Mouse (Mus musculus) large intestine, adult 2 months (tissue): ENCODE measurements at regions not wholly inside any gene's neighbourhood (a gene's known extent, or its start where the extent isn't known, plus 50 kb on each side); places are given as distances from the start of the nearest gene placed in this dataset.

ENCODE experiments used
- DNase-seq: peaks from one replicate; pipeline ENCODE4 v3.0.0-alpha.2; 2012; ENCODE audit warnings: low read depth, low spot score
- WGBS: fragments of 180-500 bp; shearing (Covaris S2); methylation state at CpG from one replicate; pipeline ENCODE4 v1.1.7; 2018; 5-methylcytosine and 5-hydroxymethylcytosine counted together

GRCm38 (mm10) chr4:31594089-31594488, 369.8 kb upstream of the Map3k7 start:
- 87% methylated on average over 1 of the region's 1 CpGs for WGBS
- no peak for DNase-seq

- WGBS: 16% methylated on average over 8 of the region's 8 CpGs
- peak; percentile 50 for DNase-seq
Measured at GRCm38 (mm10) chr4:31601536-31601935, 362.4 kb upstream of the Map3k7 start.

- WGBS: 94% methylated on average over 2 of the region's 2 CpGs
- no peak for DNase-seq
Measured at GRCm38 (mm10) chr4:31603776-31604175, 360.1 kb upstream of the Map3k7 start.

- 79% methylated on average over 8 of the region's 8 CpGs for WGBS
- no peak for DNase-seq
Measured at GRCm38 (mm10) chr4:31608811-31609210, 355.1 kb upstream of the Map3k7 start.

DNA sequence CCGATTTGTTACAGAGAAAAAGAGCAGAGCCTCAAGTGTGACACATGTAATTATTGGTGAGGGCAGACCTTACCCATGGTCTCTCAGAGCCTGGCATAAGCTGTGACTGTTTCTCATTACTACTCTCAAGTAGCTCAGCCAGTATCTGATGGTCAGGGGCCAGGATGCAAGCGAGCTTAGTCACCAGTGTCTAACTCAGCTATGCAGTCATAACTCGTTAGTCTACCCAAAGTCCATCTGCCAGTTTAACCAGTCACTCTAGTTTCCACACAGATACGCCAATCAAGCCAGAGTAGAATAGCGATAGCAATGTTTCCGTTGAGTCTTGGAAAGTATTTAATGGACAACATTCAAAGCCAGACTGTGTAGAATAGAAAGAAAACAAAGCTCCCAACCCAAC, 354.3 kb upstream of the Map3k7 start:
- WGBS: 77% methylated on average over 6 of the region's 6 CpGs

GRCm38 (mm10) chr4:31612147-31612824, 351.6 kb upstream of the Map3k7 start:
- WGBS: 76% methylated on average over 8 of the region's 8 CpGs

More for the DNA sequence above, 354.3 kb upstream of the Map3k7 start:
- no peak for DNase-seq

DNA sequence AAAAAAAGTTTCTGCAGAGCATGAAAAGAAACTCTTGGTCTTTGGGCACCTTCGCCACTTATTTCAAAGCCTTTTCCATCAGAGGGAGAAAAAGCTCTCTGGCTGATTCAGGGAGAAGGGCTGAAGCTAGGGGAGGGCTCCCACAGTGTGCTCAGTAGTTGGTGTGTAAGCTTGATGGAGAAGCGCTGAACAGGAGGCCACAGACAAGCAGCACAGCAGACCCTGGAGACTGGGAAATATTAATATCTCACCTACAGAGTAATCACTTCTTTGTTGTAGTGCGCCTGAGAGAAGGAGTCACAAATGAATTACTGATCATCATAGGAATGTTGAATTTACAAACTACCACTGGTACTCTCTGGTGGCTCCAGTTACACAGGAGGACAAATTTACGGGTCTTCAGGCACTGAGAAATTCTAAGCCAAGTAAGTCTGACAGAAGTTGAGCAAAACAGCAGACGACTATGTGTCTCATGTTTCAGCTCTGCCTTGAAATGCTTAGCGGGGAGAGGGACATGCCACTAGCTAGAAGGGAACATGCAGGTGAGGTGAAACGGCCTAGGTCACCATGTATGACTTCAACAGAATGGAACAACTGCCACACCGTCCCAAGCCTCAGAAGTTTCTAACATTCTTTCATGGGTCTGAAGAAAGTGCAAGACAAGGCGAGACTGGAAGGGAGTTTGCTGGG, 350.9 kb upstream of the Map3k7 start:
- no peak for DNase-seq
- 90% methylated on average over 9 of the region's 9 CpGs for WGBS

More at GRCm38 (mm10) chr4:31612147-31612824, 351.6 kb upstream of the Map3k7 start:
- DNase-seq: no peak

- 78% methylated on average over 7 of the region's 7 CpGs for WGBS
- DNase-seq: no peak
Measured at GRCm38 (mm10) chr4:31617572-31617971, 346.3 kb upstream of the Map3k7 start.

DNA sequence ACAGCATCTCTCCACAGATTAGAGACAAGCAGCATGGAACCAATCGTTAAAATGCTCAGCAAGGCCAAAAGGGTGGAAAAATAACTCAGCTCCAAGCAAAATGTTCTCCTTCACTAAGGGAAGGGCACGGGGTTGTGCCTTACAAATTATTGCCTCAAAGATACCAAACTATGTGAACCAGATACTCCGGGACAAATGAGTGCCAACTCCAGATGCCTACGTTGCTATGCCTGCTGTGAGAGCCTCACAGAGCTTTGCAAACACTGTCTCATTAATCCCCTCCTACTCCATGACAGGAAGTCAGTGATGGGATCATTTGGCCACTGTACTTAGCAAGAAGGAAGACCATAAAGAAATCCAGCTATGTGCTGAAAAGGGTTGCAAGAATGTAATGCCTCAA, 345.9 kb upstream of the Map3k7 start:
- WGBS: 49% methylated on average over 4 of the region's 4 CpGs
- no peak for DNase-seq

- no peak for DNase-seq
- WGBS: 95% methylated on average over 2 of the region's 2 CpGs
Measured at GRCm38 (mm10) chr4:31621205-31621604, 342.7 kb upstream of the Map3k7 start.

- WGBS: 77% methylated on average over 3 of the region's 3 CpGs
- no peak for DNase-seq
Measured at GRCm38 (mm10) chr4:31627053-31627452, 336.8 kb upstream of the Map3k7 start.

GRCm38 (mm10) chr4:31627777-31628176, 336.1 kb upstream of the Map3k7 start:
- 93% methylated on average over 10 of the region's 10 CpGs for WGBS
- DNase-seq: no peak

DNA sequence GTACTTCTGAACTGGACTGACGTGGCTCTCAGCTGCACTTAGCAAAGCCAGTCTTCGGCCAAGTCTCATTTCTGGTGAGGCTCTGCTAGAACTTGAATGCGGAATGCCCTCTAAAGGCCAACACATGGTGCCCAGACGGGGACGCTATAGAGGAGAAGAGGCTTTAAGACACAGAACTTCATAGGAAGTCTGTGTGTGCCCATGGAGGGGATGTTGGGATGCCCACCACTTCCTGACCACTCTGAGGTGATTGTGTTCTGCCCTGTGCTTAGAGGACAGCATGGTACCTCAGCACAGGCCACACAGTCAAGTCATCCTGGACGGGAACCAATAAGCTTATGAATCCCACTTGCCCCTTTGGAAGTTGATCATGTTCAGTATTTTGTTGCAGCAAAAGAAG, 325.3 kb upstream of the Map3k7 start:
- no peak for DNase-seq
- 88% methylated on average over 6 of the region's 6 CpGs for WGBS

DNA sequence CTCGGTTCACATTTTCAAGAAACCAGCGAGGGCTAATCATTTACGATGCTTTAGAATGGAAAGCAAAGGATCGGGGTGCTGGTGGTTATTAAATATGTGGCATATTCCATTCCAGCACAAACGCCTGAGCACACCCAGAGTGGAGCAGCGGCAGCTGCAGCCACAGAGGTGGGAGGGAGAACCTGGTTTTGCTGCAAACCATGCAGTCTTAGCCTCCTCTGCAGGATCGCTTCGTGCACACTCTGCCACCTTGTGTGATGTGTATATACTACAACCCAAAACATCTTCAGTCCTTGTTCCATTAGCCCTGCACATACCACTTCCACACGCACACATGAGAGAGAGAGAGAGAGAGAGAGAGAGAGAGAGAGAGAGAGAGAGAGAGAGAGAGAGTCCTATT, 321.7 kb upstream of the Map3k7 start:
- no peak for DNase-seq

GRCm38 (mm10) chr4:31642593-31643290, 321.2 kb upstream of the Map3k7 start:
- DNase-seq: no peak
- WGBS: 20% methylated on average over 10 of the region's 10 CpGs

More for the DNA sequence above, 321.7 kb upstream of the Map3k7 start:
- WGBS: 14% methylated on average over 9 of the region's 9 CpGs

- no peak for DNase-seq
Measured at GRCm38 (mm10) chr4:31648631-31649368, 315.1 kb upstream of the Map3k7 start.

DNA sequence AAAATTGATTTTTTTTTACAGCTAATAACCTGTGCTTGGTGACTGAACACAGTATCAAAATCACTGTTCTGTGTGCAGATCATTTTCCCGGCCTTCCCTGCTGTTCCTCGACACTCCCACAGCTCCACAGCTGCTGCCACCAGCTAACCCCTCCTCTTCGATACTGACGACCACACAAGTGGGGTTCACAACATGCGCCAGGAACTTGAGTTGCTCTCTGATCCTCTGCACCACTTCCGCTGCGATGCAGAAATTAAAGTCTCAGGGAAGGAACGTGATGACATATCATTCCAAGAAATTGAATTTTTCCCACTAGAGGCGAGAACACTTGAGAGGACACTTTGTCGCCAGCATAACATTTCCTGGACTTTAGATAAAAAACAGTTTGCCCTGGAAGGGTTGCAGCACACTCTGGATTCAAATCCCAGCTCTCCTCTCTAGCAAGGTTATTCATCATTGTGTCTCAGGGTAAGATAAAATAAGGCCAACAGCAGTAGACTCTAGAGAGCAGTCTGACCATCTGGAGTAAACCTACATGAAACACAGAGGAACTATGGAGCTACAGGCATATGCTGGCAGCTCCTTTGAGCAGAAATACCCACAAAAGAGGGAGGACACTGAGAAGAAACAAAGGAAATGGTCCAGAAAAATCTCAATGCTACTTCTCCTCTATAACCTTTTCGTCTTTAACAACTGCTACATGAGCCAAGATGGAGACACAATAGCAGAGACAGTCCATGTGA, 308.4 kb upstream of the Map3k7 start:
- no peak for DNase-seq
- 74% methylated on average over 11 of the region's 11 CpGs for WGBS

More at GRCm38 (mm10) chr4:31648631-31649368, 315.1 kb upstream of the Map3k7 start:
- 77% methylated on average over 8 of the region's 8 CpGs for WGBS

- no peak for DNase-seq
- WGBS: 88% methylated on average over 8 of the region's 8 CpGs
Measured at GRCm38 (mm10) chr4:31656111-31656510, 307.8 kb upstream of the Map3k7 start.

DNA sequence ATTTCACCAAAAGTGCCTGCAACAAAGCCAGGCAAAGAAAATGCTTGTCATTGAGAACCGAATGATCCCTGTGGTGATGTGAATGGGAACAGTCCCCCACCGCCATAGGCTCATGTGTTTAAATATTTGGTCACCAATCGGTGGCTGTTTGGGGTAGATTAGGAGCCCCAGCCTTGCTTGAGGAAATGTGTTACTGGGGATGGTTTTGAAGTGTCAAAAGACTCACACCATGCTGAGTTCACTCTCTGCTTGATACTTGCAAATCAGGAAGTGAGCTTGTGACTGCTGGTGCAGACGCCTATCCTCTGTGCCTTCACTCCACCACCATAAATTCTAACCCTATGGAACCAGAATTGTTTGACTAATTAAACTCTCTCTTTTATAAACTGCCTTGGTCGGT, 305.1 kb upstream of the Map3k7 start:
- WGBS: 61% methylated on average over 5 of the region's 5 CpGs

More for the DNA sequence above, 305.1 kb upstream of the Map3k7 start:
- no peak for DNase-seq
